Mouse (Mus musculus) brown adipose tissue, adult 24 weeks (tissue): Measurements from ENCODE around the gene Atg16l2. TPM values are rescaled to one million over a fixed set of nuclear protein-coding genes. Genes with fewer than 3 reads are reported as not detected.

Experiments
- H3K27ac ChIP-seq: fragments of 200-500 bp; replicated peaks from 2 replicates; pipeline ENCODE4 v1.5.1; 2012; ENCODE audit warnings: low read depth, mild to moderate bottlenecking, low read length
- H3K4me1 ChIP-seq: fragments of 200-500 bp; 2 replicates; pipeline ENCODE4 v1.6.1; 2012; ENCODE audit warnings: low read length, mixed read lengths; ENCODE audit not compliant: control insufficient read depth, insufficient read depth, insufficient read length
- H3K4me3 ChIP-seq: fragments of 200-500 bp; 2 replicates; pipeline ENCODE4 v1.5.1; 2012; ENCODE audit warnings: low read depth, mild to moderate bottlenecking, low read length, moderate library complexity; ENCODE audit not compliant: insufficient read depth
- polyA plus RNA-seq: library from polyadenylated mRNA; stranded (reverse); fragments of >200 nt; gene quantifications from 2 replicates; pipeline ENCODE4 v1.2.4, GENCODE M21; 2012; ENCODE audit not compliant: missing spikeins, insufficient read depth, insufficient read length

Atg16l2 gene
- polyA plus RNA-seq, 1 experiment, result 2.9 TPM

- Histone ChIP-seq H3K27ac (no peak overlapping the region), H3K4me1 (no peaks in the 10 kb centered on the region), H3K4me3 (no peak overlapping the region)
Measured at GRCm38 (mm10) chr7:101328621-101329158, 26.6 kb upstream of the Atg16l2 start.

DNA sequence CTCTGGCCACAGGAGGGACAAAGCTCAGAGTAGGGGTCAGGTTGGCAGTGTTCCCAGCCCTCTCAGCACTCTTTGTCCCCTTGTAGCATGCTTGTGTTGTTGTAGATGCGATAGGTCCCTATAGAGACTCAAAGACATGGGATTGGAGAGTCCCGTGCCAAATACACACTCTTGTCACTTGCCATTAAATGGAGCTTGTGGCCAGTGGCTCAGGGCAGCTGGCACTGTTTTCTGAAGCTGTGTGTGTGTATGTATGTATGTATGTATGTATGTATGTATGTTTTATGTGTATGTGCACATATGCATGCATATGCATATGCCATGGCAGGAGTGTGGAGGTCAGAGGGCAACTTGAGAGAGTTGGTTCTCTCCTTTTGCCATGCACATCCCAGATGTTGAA, 25.7 kb upstream of the Atg16l2 start:
- Histone ChIP-seq H3K4me3 (no peak overlapping the region), H3K27ac (no peak overlapping the region), H3K4me1 (no peaks in the 10 kb centered on the region)

- Histone ChIP-seq H3K4me1 (no peaks in the 10 kb centered on the region), H3K27ac (no peak overlapping the region), H3K4me3 (no peak overlapping the region)
Measured at GRCm38 (mm10) chr7:101327263-101327662, 25.2 kb upstream of the Atg16l2 start.

DNA sequence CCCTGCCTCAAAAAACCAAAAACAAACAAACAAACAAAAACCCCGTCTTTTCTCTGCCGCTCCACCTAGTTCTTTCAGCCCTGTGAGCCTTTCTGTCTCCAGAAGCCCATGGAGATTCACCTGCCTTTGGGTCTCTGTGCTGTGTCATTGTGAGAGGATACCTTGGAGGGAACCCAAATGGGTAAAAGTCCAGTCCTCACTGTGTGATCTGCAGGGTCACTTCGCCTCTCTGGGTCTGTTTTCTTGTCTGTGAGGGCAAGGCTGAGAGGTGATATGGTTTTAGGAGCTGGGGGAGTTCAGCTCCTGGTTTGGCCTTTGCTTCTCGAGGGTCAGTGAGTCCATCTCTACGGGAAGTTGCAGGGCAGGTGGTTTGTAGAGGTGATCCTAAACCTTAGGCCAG, 24.0 kb upstream of the Atg16l2 start:
- Histone ChIP-seq H3K4me3 (no peak overlapping the region), H3K4me1 (no peaks in the 10 kb centered on the region), H3K27ac (no peak overlapping the region)

GRCm38 (mm10) chr7:101324142-101324962, 22.3 kb upstream of the Atg16l2 start:
- Histone ChIP-seq H3K4me3 (no peak overlapping the region), H3K4me1 (no peaks in the 10 kb centered on the region)

GRCm38 (mm10) chr7:101323141-101323594, 21.1 kb upstream of the Atg16l2 start:
- H3K27ac ChIP-seq, result no peak overlapping the region
- H3K4me3 ChIP-seq, result no peak overlapping the region
- no peaks in the 10 kb centered on the region for H3K4me1 ChIP-seq

More at GRCm38 (mm10) chr7:101324142-101324962, 22.3 kb upstream of the Atg16l2 start:
- no peak overlapping the region for H3K27ac ChIP-seq

DNA sequence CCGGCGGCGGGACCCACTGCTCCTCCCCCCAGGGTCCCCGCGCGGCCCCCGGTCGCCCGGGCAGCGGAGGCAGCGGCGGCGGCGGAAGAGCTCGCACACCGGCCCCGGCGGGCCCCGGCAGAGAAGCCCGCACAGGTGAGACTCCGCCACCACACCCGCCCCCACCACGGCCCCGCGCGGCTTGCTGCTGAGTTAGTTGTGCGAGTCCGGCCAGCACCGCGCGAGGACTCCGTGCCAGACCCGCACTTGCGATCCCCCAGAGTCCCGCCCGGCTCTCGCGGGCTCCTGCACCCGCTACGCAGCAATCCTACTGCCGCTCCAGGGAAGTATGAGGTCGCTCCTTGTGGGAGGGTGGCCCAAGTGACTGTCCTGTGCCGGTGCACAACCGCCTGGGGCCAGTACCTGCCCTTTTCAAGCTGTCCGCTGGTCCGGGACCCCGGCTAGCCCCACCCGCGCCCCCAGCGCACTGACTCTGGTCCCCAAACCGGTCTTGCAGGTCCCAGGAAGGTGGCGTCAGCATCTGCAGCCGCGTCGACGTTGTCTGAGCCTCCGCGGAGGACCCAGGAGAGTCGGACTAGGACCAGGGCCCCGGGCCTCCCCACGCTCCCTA, 19.3 kb upstream of the Atg16l2 start:
- no peaks in the 10 kb centered on the region for H3K4me1 ChIP-seq
- no peak overlapping the region for H3K27ac ChIP-seq
- H3K4me3 ChIP-seq, result peak overlapping the region; percentile 59

DNA sequence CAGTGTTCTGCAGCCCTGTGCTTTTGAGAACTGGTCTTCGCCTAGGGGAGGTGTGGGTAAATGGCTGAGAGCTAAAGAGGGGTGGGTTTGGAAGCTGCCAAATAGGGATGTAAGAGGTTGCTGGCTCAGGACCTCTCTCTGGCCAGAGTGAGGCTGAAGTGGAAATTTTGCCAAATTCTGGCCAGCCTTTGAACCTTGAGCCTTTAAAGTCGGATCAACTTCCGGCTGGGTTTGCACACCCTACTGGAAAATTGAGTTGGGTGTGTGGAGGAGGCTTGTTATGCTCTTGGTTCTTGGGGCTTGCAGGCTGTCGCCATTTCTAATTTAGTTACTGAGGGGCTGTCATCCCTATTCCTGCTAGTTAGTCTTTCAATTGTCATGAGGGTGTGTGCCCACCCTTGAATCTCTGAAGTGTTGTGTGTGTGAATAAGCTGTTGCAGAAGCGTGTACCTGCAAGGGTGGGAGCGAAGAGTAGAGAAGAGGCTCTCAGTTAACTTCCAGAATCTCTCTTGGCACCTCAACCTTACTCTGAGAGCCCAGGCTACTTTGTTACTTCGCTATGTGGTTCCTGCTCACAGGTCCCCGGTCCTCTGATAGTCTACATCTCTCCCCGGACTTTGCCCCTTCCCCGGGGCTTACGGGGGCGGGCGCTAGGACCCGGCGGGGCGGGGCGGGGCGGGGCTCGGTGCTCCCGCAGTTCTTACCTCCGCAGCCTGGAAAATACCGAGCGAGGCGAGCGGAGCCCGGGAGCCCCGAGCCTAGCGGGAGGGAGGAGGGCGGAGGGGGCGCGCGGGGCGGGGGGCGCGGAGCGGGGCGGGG, 18.6 kb upstream of the Atg16l2 start:
- Histone ChIP-seq H3K4me1 (no peaks in the 10 kb centered on the region), H3K27ac (no peak overlapping the region), H3K4me3 (peak overlapping the region; percentile 59)

- Histone ChIP-seq H3K4me3 (no peak overlapping the region), H3K4me1 (no peaks in the 10 kb centered on the region), H3K27ac (no peak overlapping the region)
Measured at GRCm38 (mm10) chr7:101319796-101320195, 17.7 kb upstream of the Atg16l2 start.

- no peak overlapping the region for H3K27ac ChIP-seq
- no peak overlapping the region for H3K4me3 ChIP-seq
Measured at GRCm38 (mm10) chr7:101318848-101319247, 16.8 kb upstream of the Atg16l2 start.

GRCm38 (mm10) chr7:101317014-101317413, 15.0 kb upstream of the Atg16l2 start, which contains the start of gene Stard10:
Gene Stard10, plus strand, starts transcription at chr7:101317086.
- Histone ChIP-seq H3K4me3 (no peak within 1 kb of the TSS), H3K4me1 (no peaks in the 10 kb centered on the region), H3K27ac (no peak within 1 kb of the TSS)

More at GRCm38 (mm10) chr7:101318848-101319247, 16.8 kb upstream of the Atg16l2 start:
- no peaks in the 10 kb centered on the region for H3K4me1 ChIP-seq

GRCm38 (mm10) chr7:101316591-101317001, 14.5 kb upstream of the Atg16l2 start:
- Histone ChIP-seq H3K27ac (no peak overlapping the region), H3K4me3 (no peak overlapping the region), H3K4me1 (no peaks in the 10 kb centered on the region)

DNA sequence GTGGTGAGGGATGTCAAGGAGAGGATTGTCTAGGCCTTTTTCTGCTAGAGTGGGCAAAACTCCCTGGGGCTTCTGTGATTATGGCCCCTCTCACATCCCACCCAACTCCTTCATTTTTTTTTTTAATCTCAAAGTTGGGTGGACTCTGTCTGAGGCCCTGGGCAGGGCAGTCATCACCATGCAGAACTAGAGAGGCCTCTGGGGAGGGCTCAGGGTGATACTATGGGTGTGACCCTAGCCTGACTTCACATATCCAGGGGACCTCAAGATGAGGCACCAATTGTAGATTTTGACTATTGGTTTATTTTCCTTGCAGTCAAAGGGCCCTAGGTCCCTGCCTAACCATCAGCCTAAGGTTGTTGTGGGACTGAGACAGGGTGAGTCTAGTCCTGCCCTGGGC, 13.6 kb upstream of the Atg16l2 start:
- Histone ChIP-seq H3K27ac (no peak overlapping the region), H3K4me3 (no peak overlapping the region), H3K4me1 (no peaks in the 10 kb centered on the region)

GRCm38 (mm10) chr7:101314396-101314795, 12.3 kb upstream of the Atg16l2 start:
- Histone ChIP-seq H3K4me3 (no peak overlapping the region), H3K4me1 (no peaks in the 10 kb centered on the region), H3K27ac (no peak overlapping the region)

GRCm38 (mm10) chr7:101313033-101313432, 11.0 kb upstream of the Atg16l2 start:
- Histone ChIP-seq H3K4me1 (no peaks in the 10 kb centered on the region), H3K4me3 (no peak overlapping the region), H3K27ac (no peak overlapping the region)
